Mouse (Mus musculus) T-helper 17 cell (primary cell): ENCODE data around the gene Deaf1.

ENCODE experiments used
- in situ Hi-C, 2 experiments: fragments of 300-600 bp; cut with MboI, MseI; formaldehyde crosslinking; loops; 1 replicate in 1 of 2; 2 replicates in 1 of 2; pipeline ENCODE4 v1.15.1; 2025; ENCODE audit warnings: high pct_unique_total_duplicates in 2 of 2

Deaf1 gene

GRCm38 (mm10) chr7:141340023-141340422 is 12.5 kb upstream of the Deaf1 start:
- in situ Hi-C loops = no loop called here

DNA sequence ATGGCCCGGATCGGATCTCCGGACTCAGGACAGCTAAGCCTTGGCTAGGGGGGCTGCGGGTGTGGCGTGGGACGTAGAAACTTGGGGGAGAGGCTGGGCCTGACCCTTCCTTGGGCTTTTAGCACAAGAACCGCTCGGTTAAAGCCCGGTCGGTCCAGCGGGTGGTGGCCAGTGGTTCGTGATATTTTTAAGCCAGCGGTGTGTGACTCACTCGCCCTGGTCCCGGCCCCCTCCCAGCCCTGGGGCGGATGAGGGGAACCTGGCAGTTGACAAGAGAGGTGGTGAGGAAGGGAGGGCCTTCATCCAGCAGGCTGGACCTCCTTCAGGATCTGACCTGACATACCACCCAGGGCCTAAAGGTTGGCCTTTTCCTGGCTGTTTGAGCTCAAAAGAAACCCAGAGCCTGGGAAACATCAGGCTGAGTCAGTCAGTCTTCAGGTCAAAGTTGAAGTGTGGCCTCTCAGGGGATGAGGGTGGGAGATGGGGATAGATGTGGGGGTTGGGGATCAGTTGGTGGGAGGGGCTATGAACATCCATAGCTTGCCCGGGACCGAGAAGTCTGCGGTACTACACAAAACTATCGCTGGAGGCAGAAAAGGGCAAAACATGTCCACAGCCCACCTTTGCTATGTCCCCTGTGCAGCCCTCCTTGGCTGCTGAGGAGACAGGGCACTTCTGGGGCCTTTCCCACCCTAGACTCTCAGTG is 11.9 kb upstream of the Deaf1 start:
- in situ Hi-C loops = no loop called here

- in situ Hi-C loops = no loop called here
Measured at GRCm38 (mm10) chr7:141338576-141339131, 11.2 kb upstream of the Deaf1 start, which contains the start of gene Eps8l2. Gene Eps8l2 (plus strand): TSS chr7:141338880.

DNA sequence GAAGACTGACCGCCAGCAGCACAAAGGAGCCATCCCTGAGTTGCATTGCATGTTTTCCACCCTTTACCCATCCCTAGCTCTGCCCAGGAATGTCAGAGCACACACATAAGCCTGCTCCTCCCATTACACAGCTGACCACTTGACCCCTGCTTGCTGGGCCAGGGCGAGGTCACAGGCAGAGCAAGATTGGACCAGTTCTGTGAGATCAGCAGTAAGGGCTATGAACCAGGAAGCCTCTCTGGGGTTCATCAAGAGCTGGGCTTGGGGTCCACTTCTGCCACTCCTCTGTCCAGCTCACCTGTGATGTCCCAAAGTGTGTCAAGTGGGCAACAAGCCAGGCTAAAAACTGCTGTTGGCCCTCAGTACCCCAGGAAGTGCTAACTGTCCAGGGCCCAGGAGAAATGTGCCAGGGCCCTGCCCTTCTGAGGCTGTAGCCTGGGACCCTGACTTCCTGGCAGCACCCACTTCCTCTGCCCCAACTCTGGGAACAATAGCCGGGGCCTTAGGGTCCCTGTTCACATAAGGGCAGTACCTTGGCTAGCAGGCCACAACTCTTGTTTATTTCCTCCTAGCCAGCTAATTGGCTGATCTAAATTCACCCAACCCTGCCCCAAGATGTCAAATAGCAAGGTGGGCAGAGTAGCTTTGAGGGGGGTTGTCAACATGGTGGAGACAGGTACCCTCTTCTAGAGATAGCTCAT is 10.4 kb upstream of the Deaf1 start:
- in situ Hi-C loops = no loop called here

GRCm38 (mm10) chr7:141336296-141336695 is 8.8 kb upstream of the Deaf1 start:
- in situ Hi-C loops = no loop called here

- in situ Hi-C loops = no loop called here
Measured at GRCm38 (mm10) chr7:141335682-141336081, 8.2 kb upstream of the Deaf1 start.

DNA sequence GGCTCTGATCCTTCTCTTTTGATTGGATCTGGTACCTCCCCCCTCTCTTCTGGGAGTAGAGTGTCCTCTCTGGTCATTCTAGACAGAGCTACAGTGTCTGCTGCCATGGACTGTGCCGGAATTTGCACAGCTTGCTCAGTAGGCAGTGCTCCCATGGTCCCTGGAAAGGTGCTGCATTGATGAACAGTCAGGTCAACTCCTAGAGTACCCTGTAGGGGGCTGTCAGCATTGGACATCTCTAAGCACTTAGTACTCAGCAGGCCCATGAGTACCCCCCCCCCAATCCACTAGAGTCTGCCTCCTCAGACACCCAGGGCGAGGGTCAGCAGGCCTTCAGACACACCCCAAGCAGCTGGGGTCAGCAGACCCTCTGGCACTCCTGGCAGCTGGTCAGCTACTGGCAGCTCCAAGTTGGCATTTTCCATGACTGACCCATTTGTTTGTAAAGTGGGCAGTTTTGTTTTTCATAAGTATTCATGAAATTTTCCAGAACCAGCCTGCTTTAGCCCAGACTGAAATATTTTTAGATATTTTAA is 7.6 kb upstream of the Deaf1 start:
- in situ Hi-C loops = no loop called here

DNA sequence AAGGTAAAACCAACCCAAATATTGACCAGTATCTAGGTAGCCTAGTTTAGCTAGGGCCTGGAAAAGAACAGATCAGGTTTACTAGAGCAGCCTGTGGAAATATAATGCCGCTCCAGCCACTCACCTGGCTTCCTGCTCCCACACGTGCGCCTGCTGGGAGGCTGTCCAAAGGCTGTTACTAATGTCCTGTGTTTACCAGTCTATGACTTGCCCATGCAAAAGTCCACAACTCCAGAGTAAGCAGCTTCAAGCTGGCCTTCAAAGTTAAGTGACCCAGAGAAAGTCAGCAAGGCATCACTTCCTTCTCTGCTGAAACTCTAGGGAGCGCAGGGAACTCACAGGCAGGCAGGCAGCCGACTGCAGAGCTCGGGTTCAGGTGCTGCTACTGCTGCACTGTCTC is 4.5 kb upstream of the Deaf1 start:
- in situ Hi-C loops = no loop called here

GRCm38 (mm10) chr7:141330706-141331105 is 3.2 kb upstream of the Deaf1 start:
- in situ Hi-C loops = no loop called here

GRCm38 (mm10) chr7:141328373-141328990 is 992 bp upstream of the Deaf1 start:
- in situ Hi-C loops = no loop called here

- in situ Hi-C loops = no loop called here
Measured at GRCm38 (mm10) chr7:141326546-141327446, 694 bp downstream of the Deaf1 start.

- in situ Hi-C loops = no loop called here
Measured at GRCm38 (mm10) chr7:141324686-141325085, 2.8 kb downstream of the Deaf1 start.

- in situ Hi-C loops = loop anchor here in 1 of 2 experiments (10.0 kb wide), 1 partner anchor 65 kb away; no protein-coding TSS in a partner anchor
Measured at GRCm38 (mm10) chr7:141319446-141319845, 8.0 kb downstream of the Deaf1 start.

- in situ Hi-C loops = loop anchor here in 1 of 2 experiments (10.0 kb wide), 1 partner anchor 63 kb away; no protein-coding TSS in a partner anchor
Measured at GRCm38 (mm10) chr7:141317619-141318132, 9.8 kb downstream of the Deaf1 start.

DNA sequence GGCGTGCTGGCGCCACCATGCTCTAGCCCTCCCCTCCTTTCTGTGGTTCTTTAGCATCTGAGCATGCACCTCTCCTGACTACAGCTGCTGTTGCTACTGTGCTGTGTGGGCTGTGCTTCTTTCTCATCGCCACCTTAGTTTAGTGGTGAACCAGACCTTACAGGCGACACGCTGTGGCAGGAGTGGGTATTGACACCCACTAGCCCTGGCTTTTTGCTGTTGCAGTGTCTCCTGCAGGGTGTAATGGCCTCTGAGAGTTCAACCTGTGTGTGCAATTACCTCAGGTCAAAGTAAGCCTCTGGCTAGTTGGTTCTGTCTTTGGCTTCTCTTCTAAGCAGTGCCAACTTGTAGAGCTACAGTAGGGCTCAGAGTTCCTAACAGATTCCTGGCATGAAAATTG is 11.5 kb downstream of the Deaf1 start:
- in situ Hi-C loops = loop anchor here in 1 of 2 experiments (10.0 kb wide), 1 partner anchor 61 kb away; no protein-coding TSS in a partner anchor

GRCm38 (mm10) chr7:141315076-141315475 is 12.4 kb downstream of the Deaf1 start:
- in situ Hi-C loops = loop anchor here in 1 of 2 experiments (10.0 kb wide), 1 partner anchor 60 kb away; no protein-coding TSS in a partner anchor

GRCm38 (mm10) chr7:141314416-141314815 is 13.1 kb downstream of the Deaf1 start:
- in situ Hi-C loops = loop anchor here in 1 of 2 experiments (10.0 kb wide), 1 partner anchor 60 kb away; no protein-coding TSS in a partner anchor

DNA sequence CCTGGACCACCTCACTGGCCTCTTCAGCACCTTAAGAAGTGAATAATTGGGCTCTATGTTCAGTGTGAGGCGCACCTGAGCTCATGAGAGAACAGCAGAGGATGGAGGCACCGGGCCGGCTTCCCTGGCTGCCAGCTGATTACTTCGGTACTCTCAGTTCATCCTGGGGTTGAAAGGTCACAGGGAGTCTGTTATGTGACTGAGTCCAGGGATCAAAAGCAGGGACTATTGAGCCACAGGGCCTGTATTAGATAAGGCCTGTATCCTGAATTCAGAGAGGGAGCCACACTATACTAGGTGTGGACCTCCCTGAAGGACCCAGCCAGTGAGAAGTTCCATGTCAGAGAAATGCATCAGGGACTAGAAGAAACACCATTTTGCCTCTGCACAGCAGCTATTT is 23.0 kb downstream of the Deaf1 start:
- in situ Hi-C loops = no loop called here

DNA sequence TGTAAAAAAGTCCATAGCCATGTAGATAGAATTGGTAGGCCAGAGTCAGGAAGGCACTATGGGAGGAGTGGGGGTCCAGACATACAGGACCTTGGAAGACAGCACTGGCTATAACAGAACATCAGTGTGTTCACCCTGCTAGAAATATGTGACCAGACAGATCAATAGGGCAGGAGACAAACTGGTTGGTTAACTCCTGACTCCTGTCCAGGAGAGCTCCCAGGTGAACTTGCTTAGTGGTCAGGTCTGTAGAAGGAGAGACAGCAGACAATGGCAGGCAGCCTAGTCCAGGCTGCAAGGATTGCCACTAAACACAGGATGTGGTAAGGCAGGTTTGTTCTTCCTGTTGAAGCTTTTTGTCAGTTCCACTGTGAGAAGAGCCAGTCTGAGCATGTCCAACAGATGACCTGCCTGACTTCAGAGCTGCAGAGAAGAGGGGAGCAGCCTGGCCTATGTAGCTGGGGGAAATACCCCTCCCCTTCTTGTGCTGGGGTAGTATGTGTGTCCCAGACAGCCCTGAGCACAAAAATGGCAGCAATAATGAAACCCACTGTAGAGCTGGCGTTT is 24.7 kb downstream of the Deaf1 start:
- in situ Hi-C loops = no loop called here

- in situ Hi-C loops = no loop called here
Measured at GRCm38 (mm10) chr7:141301386-141301785, 26.1 kb downstream of the Deaf1 start.
